Mouse (Mus musculus) cerebellum, adult 8-10 months (tissue): ENCODE measurements around the gene Med29.

Experiments
- DNase-seq: peaks from one replicate; pipeline ENCODE4 v3.0.0; 2022

The Med29 gene

GRCm38 (mm10) chr7:28350155-28350883 lies 42.2 kb downstream of the Med29 start, which contains the start of gene Rps16:
TSS of gene Rps16 (plus strand) at chr7:28350652.
- peak; percentile 97 for DNase-seq

- no peak for DNase-seq
Measured at GRCm38 (mm10) chr7:28348601-28349000, 43.9 kb downstream of the Med29 start.

DNA sequence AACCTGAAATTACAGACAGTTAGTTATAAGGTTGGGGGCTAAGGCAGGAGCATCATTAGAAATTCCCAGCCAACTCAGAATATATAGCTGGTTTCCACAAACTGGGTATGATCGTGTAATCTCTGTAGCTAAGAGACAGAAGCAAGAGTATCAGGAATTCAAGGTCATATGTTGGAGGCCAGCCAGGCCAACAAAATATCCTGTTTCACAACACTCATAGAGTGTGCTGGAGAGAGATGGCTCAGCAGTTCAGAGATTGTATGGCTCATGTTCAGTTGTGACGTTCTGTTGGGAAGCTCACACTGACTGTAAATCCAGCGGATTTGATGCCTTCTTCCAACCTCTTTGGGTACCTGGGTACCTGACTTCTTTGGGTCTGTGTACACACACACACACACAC lies 44.8 kb downstream of the Med29 start:
- DNase-seq: no peak

DNA sequence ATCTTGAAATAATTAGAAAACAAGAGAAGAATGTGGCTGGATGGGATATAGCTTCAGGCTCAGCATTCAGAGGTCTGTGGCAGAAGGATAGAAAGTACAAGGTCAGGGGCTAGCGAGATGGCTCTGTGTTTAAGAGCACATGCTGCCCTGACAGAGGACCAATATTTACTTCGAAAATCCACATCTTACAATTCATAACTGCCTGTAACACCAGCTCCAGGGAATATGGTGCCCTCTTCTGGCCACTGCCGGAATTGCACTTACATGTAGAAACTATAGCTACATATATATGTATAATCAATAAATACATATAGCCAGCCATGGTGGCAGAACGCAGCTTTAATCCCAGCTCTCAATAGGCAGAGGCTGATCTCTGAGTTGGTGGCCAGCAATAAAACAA lies 47.9 kb downstream of the Med29 start:
- DNase-seq: peak; percentile 69

- no peak for DNase-seq
Measured at GRCm38 (mm10) chr7:28341381-28341780, 51.1 kb downstream of the Med29 start.

- DNase-seq: peak; percentile 39
Measured at GRCm38 (mm10) chr7:28339213-28339917, 53.1 kb downstream of the Med29 start.

GRCm38 (mm10) chr7:28338108-28338998 lies 54.2 kb downstream of the Med29 start, which contains the start of gene Supt5:
TSS of gene Supt5 (minus strand) at chr7:28338746.
- DNase-seq: peak; percentile 95
